Mouse (Mus musculus): ENCODE measurements at regions not wholly inside any gene's neighbourhood (a gene's known extent, or its start where the extent isn't known, plus 50 kb on each side); places are given as distances from the start of the nearest gene placed in this dataset.

DNA sequence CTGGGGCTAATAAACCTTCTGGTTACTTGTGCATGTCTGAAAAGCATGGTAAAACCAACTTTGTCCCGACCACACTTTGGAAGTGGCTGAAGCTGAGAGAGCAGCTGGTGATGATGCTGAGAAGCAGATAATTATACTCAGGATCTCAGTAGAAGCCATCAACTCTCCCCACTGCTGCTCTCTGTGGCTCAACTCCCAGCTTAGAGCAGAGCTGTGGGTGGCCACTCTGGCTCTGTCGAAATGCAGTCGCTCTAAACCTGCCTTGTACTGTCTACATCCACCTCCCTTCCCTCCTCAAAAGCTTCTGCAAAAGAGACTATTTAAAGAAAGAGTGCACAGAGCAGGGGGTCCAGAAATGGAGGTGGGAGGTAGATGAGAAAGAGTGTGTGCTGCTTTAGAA is 102.5 kb upstream of the Adra1d start:
- no peak for ATAC-seq
- Histone ChIP-seq H3K27me3 (replicated peaks; ENCODE audit: insufficient read depth, low read length) (no peaks in the 10 kb centered on the region), H3K9me3 (ENCODE audit: low read length) (no peaks in the 10 kb centered on the region)

GRCm38 (mm10) chr2:131663199-131663809 is 101.2 kb upstream of the Adra1d start:
- Histone ChIP-seq H3K4me2 (replicated peaks; ENCODE audit: low read depth, low read length) (no peak overlapping the region), H3K9me3 (ENCODE audit: low read length) (no peaks in the 10 kb centered on the region), H3K4me1 (ENCODE audit: insufficient read depth, low read depth, low read length) (no peaks in the 10 kb centered on the region), H3K36me3 (ENCODE audit: insufficient read depth, low read length) (no peaks in the 10 kb centered on the region), H3K27me3 (replicated peaks; ENCODE audit: insufficient read depth, low read length) (no peaks in the 10 kb centered on the region), H3K4me3 (ENCODE audit: low read depth, low read length) (no peak overlapping the region), H3K9ac (replicated peaks; ENCODE audit: low read depth) (no peak overlapping the region), H3K27ac (ENCODE audit: low read length) (no peak overlapping the region)
- ATAC-seq (peak; percentile 43), DNase-seq (ENCODE audit: low spot score) (peak; percentile 65)
- TF ChIP-seq CTCF (IDR thresholded peaks at IDR 0.05) (no peak), EP300 (IDR thresholded peaks at IDR 0.05) (no peak)
- 42% methylated on average over 8 of the region's 8 CpGs for WGBS

More for the DNA sequence above, 102.5 kb upstream of the Adra1d start:
- no peak for DNase-seq (ENCODE audit: low spot score)
- Histone ChIP-seq H3K4me1 (ENCODE audit: insufficient read depth, low read depth, low read length) (no peaks in the 10 kb centered on the region), H3K27ac (ENCODE audit: low read length) (no peak overlapping the region), H3K4me3 (ENCODE audit: low read depth, low read length) (no peak overlapping the region), H3K36me3 (ENCODE audit: insufficient read depth, low read length) (no peaks in the 10 kb centered on the region), H3K9ac (replicated peaks; ENCODE audit: low read depth) (no peak overlapping the region), H3K4me2 (replicated peaks; ENCODE audit: low read depth, low read length) (no peak overlapping the region)
- no peak for TF ChIP-seq CTCF (IDR thresholded peaks at IDR 0.05)
- TF ChIP-seq EP300 (IDR thresholded peaks at IDR 0.05): no peak
- 73% methylated on average over 3 of the region's 3 CpGs for WGBS

DNA sequence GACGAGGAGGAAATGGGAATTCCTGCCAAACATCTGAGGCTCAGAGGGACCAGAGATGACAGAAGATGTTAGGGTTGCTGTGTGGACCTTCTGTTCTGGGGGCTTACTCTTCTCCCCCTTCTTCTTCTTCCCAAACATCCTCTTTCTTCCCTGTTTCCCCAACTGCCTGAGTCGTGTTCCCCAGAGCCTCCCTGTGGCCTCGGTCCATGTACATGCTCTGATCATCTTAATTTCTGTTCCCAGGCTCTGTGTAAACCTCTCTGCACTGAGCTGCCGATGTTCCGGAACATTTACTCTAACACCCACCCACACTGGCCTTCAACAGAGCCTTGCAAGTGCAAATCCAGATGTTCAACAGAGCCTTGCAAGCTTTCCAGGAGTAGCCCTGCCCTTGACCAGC is 90.1 kb upstream of the Adra1d start:
- Histone ChIP-seq H3K4me2 (replicated peaks; ENCODE audit: low read depth, low read length) (no peak overlapping the region), H3K4me1 (ENCODE audit: insufficient read depth, low read depth, low read length) (no peaks in the 10 kb centered on the region), H3K27me3 (replicated peaks; ENCODE audit: insufficient read depth, low read length) (no peaks in the 10 kb centered on the region), H3K9ac (replicated peaks; ENCODE audit: low read depth) (no peak overlapping the region), H3K9me3 (ENCODE audit: low read length) (no peaks in the 10 kb centered on the region), H3K36me3 (ENCODE audit: insufficient read depth, low read length) (no peaks in the 10 kb centered on the region), H3K4me3 (ENCODE audit: low read depth, low read length) (no peak overlapping the region), H3K27ac (ENCODE audit: low read length) (no peak overlapping the region)
- DNase-seq (ENCODE audit: low spot score) (no peak), ATAC-seq (peak; percentile 72)
- 46% methylated on average over 5 of the region's 5 CpGs for WGBS
- TF ChIP-seq EP300 (IDR thresholded peaks at IDR 0.05) (no peak), CTCF (IDR thresholded peaks at IDR 0.05) (no peak)

DNA sequence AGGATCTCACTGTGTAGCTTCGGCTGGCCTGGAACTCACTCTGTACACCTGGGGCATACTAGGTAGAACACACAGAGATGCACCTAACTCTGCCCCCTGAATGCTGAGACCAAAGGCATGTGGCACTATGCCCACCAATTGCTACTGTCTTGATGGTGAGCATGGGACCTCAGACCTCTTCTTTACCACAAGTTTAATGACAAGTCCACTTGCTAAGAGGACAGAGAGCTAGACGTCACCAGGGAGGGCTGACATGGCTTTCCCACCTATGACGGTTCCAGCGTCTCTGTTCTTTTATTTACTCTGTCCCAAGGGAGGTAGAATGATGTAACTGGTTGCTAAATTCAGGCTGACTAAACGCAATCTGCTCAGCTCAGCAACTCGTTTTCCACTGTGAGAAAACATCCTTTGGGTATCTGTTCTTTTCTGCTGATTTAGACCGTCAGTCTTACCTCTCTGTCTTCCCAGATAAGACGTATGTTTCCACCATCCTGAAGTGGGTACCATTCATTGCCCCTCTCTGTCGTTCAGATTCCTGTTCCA is 88.6 kb upstream of the Adra1d start:
- ATAC-seq (no peak), DNase-seq (ENCODE audit: low spot score) (no peak)
- Histone ChIP-seq H3K9ac (replicated peaks; ENCODE audit: low read depth) (no peak overlapping the region), H3K4me3 (ENCODE audit: low read depth, low read length) (no peak overlapping the region), H3K36me3 (ENCODE audit: insufficient read depth, low read length) (no peaks in the 10 kb centered on the region), H3K9me3 (ENCODE audit: low read length) (no peaks in the 10 kb centered on the region), H3K27me3 (replicated peaks; ENCODE audit: insufficient read depth, low read length) (no peaks in the 10 kb centered on the region), H3K4me2 (replicated peaks; ENCODE audit: low read depth, low read length) (no peak overlapping the region), H3K27ac (ENCODE audit: low read length) (no peak overlapping the region), H3K4me1 (ENCODE audit: insufficient read depth, low read depth, low read length) (no peaks in the 10 kb centered on the region)
- no peak for TF ChIP-seq CTCF (IDR thresholded peaks at IDR 0.05)
- no peak for TF ChIP-seq EP300 (IDR thresholded peaks at IDR 0.05)
- WGBS: 53% methylated on average over 9 of the region's 9 CpGs

GRCm38 (mm10) chr2:131644166-131644858 is 82.2 kb upstream of the Adra1d start:
- no peaks in the 10 kb centered on the region for H3K9me3 ChIP-seq (ENCODE audit: low read length)
- no peak for TF ChIP-seq CTCF (IDR thresholded peaks at IDR 0.05)
- TF ChIP-seq EP300 (IDR thresholded peaks at IDR 0.05): no peak
- no peak for DNase-seq (ENCODE audit: low spot score)
- H3K9ac ChIP-seq (replicated peaks; ENCODE audit: low read depth): no peak overlapping the region
- H3K4me3 ChIP-seq (ENCODE audit: low read depth, low read length): no peak overlapping the region
- H3K36me3 ChIP-seq (ENCODE audit: insufficient read depth, low read length): no peaks in the 10 kb centered on the region
- no peaks in the 10 kb centered on the region for H3K4me1 ChIP-seq (ENCODE audit: insufficient read depth, low read depth, low read length)
- ATAC-seq: no peak
- H3K27ac ChIP-seq (ENCODE audit: low read length): no peak overlapping the region
- 70% methylated on average over 2 of the region's 2 CpGs for WGBS
- H3K27me3 ChIP-seq (replicated peaks; ENCODE audit: insufficient read depth, low read length): no peaks in the 10 kb centered on the region
- no peak overlapping the region for H3K4me2 ChIP-seq (replicated peaks; ENCODE audit: low read depth, low read length)

- no peaks in the 10 kb centered on the region for H3K9me3 ChIP-seq (ENCODE audit: low read length)
- H3K4me1 ChIP-seq (ENCODE audit: insufficient read depth, low read depth, low read length): no peaks in the 10 kb centered on the region
- no peak overlapping the region for H3K9ac ChIP-seq (replicated peaks; ENCODE audit: low read depth)
- DNase-seq (ENCODE audit: low spot score) (no peak), ATAC-seq (no peak)
- 91% methylated on average over 3 of the region's 3 CpGs for WGBS
- H3K27me3 ChIP-seq (replicated peaks; ENCODE audit: insufficient read depth, low read length): no peaks in the 10 kb centered on the region
- TF ChIP-seq CTCF (IDR thresholded peaks at IDR 0.05) (no peak), EP300 (IDR thresholded peaks at IDR 0.05) (no peak)
- no peaks in the 10 kb centered on the region for H3K36me3 ChIP-seq (ENCODE audit: insufficient read depth, low read length)
- H3K27ac ChIP-seq (ENCODE audit: low read length): no peak overlapping the region
- no peak overlapping the region for H3K4me3 ChIP-seq (ENCODE audit: low read depth, low read length)
- H3K4me2 ChIP-seq (replicated peaks; ENCODE audit: low read depth, low read length): no peak overlapping the region
These were observed 80.4 kb upstream of the Adra1d start for GRCm38 (mm10) chr2:131642456-131642855.

All from lung, postnatal 0 days (tissue).